Mouse (Mus musculus): ENCODE data around the gene Lonrf2. TPM values are rescaled to one million over a fixed set of nuclear protein-coding genes. Genes with fewer than 3 reads are reported as not detected.

Lonrf2 gene
- polyA plus RNA-seq, 1 experiment = 0.34 TPM

GRCm38 (mm10) chr1:38839944-38840343, 3.4 kb upstream of the Lonrf2 start:
- H3K27ac ChIP-seq (ENCODE audit: insufficient read depth, low read depth, low read length) = no peak overlapping the region
- no peak overlapping the region for H3K4me3 ChIP-seq (ENCODE audit: insufficient read depth, low read depth, low read length)
- no peaks in the 10 kb centered on the region for H3K4me1 ChIP-seq (ENCODE audit: control insufficient read depth, insufficient read depth, low read length)
- WGBS = 21% methylated on average over 1 of the region's 1 CpGs
- TF ChIP-seq POLR2A (IDR thresholded peaks at IDR 0.05; ENCODE audit: low read depth, low read length) (no peak), CTCF (conservative IDR thresholded peaks at IDR 0.05; ENCODE audit: insufficient read depth, insufficient read length, low read depth, low read length) (no peak)
- H3K27me3 ChIP-seq (replicated peaks; ENCODE audit: control insufficient read depth, insufficient read depth, low read length) = no peaks in the 10 kb centered on the region; the same call in 1 of the 2 replicates
- H3K36me3 ChIP-seq (ENCODE audit: control insufficient read depth, insufficient read depth, low read length) = no peaks in the 10 kb centered on the region
- no peak for DNase-seq

GRCm38 (mm10) chr1:38835568-38836476, 689 bp downstream of the Lonrf2 start:
- TF ChIP-seq CTCF (conservative IDR thresholded peaks at IDR 0.05; ENCODE audit: insufficient read depth, insufficient read length, low read depth, low read length) (no peak), POLR2A (IDR thresholded peaks at IDR 0.05; ENCODE audit: low read depth, low read length) (no peak)
- H3K4me3 ChIP-seq (ENCODE audit: insufficient read depth, low read depth, low read length) = peak overlapping the region; percentile 47
- 3% methylated on average over 103 of the region's 103 CpGs for WGBS
- no peaks in the 10 kb centered on the region; the same call in 1 of the 2 replicates for H3K27me3 ChIP-seq (replicated peaks; ENCODE audit: control insufficient read depth, insufficient read depth, low read length)
- H3K27ac ChIP-seq (ENCODE audit: insufficient read depth, low read depth, low read length) = no peak overlapping the region
- peak; percentile 6 for DNase-seq
- no peaks in the 10 kb centered on the region for H3K36me3 ChIP-seq (ENCODE audit: control insufficient read depth, insufficient read depth, low read length)
- H3K4me1 ChIP-seq (ENCODE audit: control insufficient read depth, insufficient read depth, low read length) = no peaks in the 10 kb centered on the region

GRCm38 (mm10) chr1:38834899-38835298, 1.6 kb downstream of the Lonrf2 start:
- TF ChIP-seq CTCF (conservative IDR thresholded peaks at IDR 0.05; ENCODE audit: insufficient read depth, insufficient read length, low read depth, low read length) (peak; percentile 40; the same call in 1 of the 2 replicates), POLR2A (IDR thresholded peaks at IDR 0.05; ENCODE audit: low read depth, low read length) (no peak)
- H3K27me3 ChIP-seq (replicated peaks; ENCODE audit: control insufficient read depth, insufficient read depth, low read length) = no peaks in the 10 kb centered on the region; the same call in 1 of the 2 replicates
- H3K4me3 ChIP-seq (ENCODE audit: insufficient read depth, low read depth, low read length) = no peak overlapping the region
- peak; percentile 15 for DNase-seq
- H3K27ac ChIP-seq (ENCODE audit: insufficient read depth, low read depth, low read length) = no peak overlapping the region
- 44% methylated on average over 3 of the region's 3 CpGs for WGBS
- H3K36me3 ChIP-seq (ENCODE audit: control insufficient read depth, insufficient read depth, low read length) = no peaks in the 10 kb centered on the region
- no peaks in the 10 kb centered on the region for H3K4me1 ChIP-seq (ENCODE audit: control insufficient read depth, insufficient read depth, low read length)

GRCm38 (mm10) chr1:38824926-38825325, 11.6 kb downstream of the Lonrf2 start:
- WGBS = 95% methylated on average over 2 of the region's 2 CpGs
- no peaks in the 10 kb centered on the region for H3K4me1 ChIP-seq (ENCODE audit: control insufficient read depth, insufficient read depth, low read length)
- TF ChIP-seq POLR2A (IDR thresholded peaks at IDR 0.05; ENCODE audit: low read depth, low read length) (no peak), CTCF (conservative IDR thresholded peaks at IDR 0.05; ENCODE audit: insufficient read depth, insufficient read length, low read depth, low read length) (no peak)
- H3K36me3 ChIP-seq (ENCODE audit: control insufficient read depth, insufficient read depth, low read length) = no peaks in the 10 kb centered on the region
- H3K4me3 ChIP-seq (ENCODE audit: insufficient read depth, low read depth, low read length) = no peak overlapping the region
- no peak for DNase-seq
- H3K27me3 ChIP-seq (replicated peaks; ENCODE audit: control insufficient read depth, insufficient read depth, low read length) = no peaks in the 10 kb centered on the region
- no peak overlapping the region for H3K27ac ChIP-seq (ENCODE audit: insufficient read depth, low read depth, low read length)

GRCm38 (mm10) chr1:38823851-38824250, 12.7 kb downstream of the Lonrf2 start:
- Histone ChIP-seq H3K4me1 (ENCODE audit: control insufficient read depth, insufficient read depth, low read length) (no peaks in the 10 kb centered on the region), H3K36me3 (ENCODE audit: control insufficient read depth, insufficient read depth, low read length) (no peaks in the 10 kb centered on the region), H3K27ac (ENCODE audit: insufficient read depth, low read depth, low read length) (no peak overlapping the region), H3K4me3 (ENCODE audit: insufficient read depth, low read depth, low read length) (no peak overlapping the region), H3K27me3 (replicated peaks; ENCODE audit: control insufficient read depth, insufficient read depth, low read length) (no peaks in the 10 kb centered on the region)
- no peak for TF ChIP-seq POLR2A (IDR thresholded peaks at IDR 0.05; ENCODE audit: low read depth, low read length)
- TF ChIP-seq CTCF (conservative IDR thresholded peaks at IDR 0.05; ENCODE audit: insufficient read depth, insufficient read length, low read depth, low read length) = no peak
- 51% methylated on average over 2 of the region's 2 CpGs for WGBS
- DNase-seq = no peak

GRCm38 (mm10) chr1:38819691-38820090, 16.8 kb downstream of the Lonrf2 start:
- Histone ChIP-seq H3K36me3 (ENCODE audit: control insufficient read depth, insufficient read depth, low read length) (no peaks in the 10 kb centered on the region), H3K4me1 (ENCODE audit: control insufficient read depth, insufficient read depth, low read length) (no peaks in the 10 kb centered on the region), H3K4me3 (ENCODE audit: insufficient read depth, low read depth, low read length) (no peak overlapping the region), H3K27ac (ENCODE audit: insufficient read depth, low read depth, low read length) (no peak overlapping the region), H3K27me3 (replicated peaks; ENCODE audit: control insufficient read depth, insufficient read depth, low read length) (no peaks in the 10 kb centered on the region)
- TF ChIP-seq POLR2A (IDR thresholded peaks at IDR 0.05; ENCODE audit: low read depth, low read length) = no peak
- TF ChIP-seq CTCF (conservative IDR thresholded peaks at IDR 0.05; ENCODE audit: insufficient read depth, insufficient read length, low read depth, low read length) = no peak
- DNase-seq = no peak

GRCm38 (mm10) chr1:38817671-38818070, 18.8 kb downstream of the Lonrf2 start:
- 87% methylated on average over 3 of the region's 3 CpGs for WGBS
- no peak for TF ChIP-seq CTCF (conservative IDR thresholded peaks at IDR 0.05; ENCODE audit: insufficient read depth, insufficient read length, low read depth, low read length)
- TF ChIP-seq POLR2A (IDR thresholded peaks at IDR 0.05; ENCODE audit: low read depth, low read length) = no peak
- no peaks in the 10 kb centered on the region for H3K27me3 ChIP-seq (replicated peaks; ENCODE audit: control insufficient read depth, insufficient read depth, low read length)
- DNase-seq = no peak
- no peaks in the 10 kb centered on the region for H3K36me3 ChIP-seq (ENCODE audit: control insufficient read depth, insufficient read depth, low read length)
- no peak overlapping the region for H3K27ac ChIP-seq (ENCODE audit: insufficient read depth, low read depth, low read length)
- H3K4me1 ChIP-seq (ENCODE audit: control insufficient read depth, insufficient read depth, low read length) = no peaks in the 10 kb centered on the region
- H3K4me3 ChIP-seq (ENCODE audit: insufficient read depth, low read depth, low read length) = no peak overlapping the region

Data from kidney, adult 2 months (tissue).